ENCODE assay signal across 8 mouse cellular contexts in genomic region chr2:93643403-93643780, GRCm38 (mm10). TPM values are rescaled to one million over a fixed set of nuclear protein-coding genes. Genes with fewer than 3 reads are reported as not detected.
A peak's percentile ranks its signal among the peaks of the same experiment; 100 is the strongest.
DNase-seq lines count a peak whose midpoint lies in the region; ATAC-seq and TF ChIP-seq lines count a peak whose summit lies in the region.

No protein-coding gene starts in this region.

- no peaks in the 10 kb centered on the region for H3K36me3 ChIP-seq in kidney, embryonic 14.5 days (ENCODE audit: control insufficient read depth, insufficient read depth, low read length)
- no peaks in the 10 kb centered on the region for H3K36me3 ChIP-seq in forebrain, embryonic 10.5 days (replicated peaks)
- H3K36me3 ChIP-seq in intestine, embryonic 15.5 days: no peaks in the 10 kb centered on the region
- no peaks in the 10 kb centered on the region for H3K36me3 ChIP-seq in midbrain, postnatal 0 days (ENCODE audit: insufficient read depth, low read length)

- peaks cover 16% of the 10 kb centered on the region for H3K4me1 ChIP-seq in kidney, embryonic 14.5 days (ENCODE audit: control insufficient read depth, insufficient read depth, low read length)
- H3K4me1 ChIP-seq in forebrain, embryonic 10.5 days: peaks cover 81% of the 10 kb centered on the region
- H3K4me1 ChIP-seq in intestine, embryonic 15.5 days (replicated peaks): peaks cover 26% of the 10 kb centered on the region
- peaks cover 11% of the 10 kb centered on the region for H3K4me1 ChIP-seq in midbrain, postnatal 0 days (ENCODE audit: insufficient read depth, low read length)

- H3K4me3 ChIP-seq in kidney, embryonic 14.5 days (ENCODE audit: low read length): peak overlapping the region; percentile 42
- H3K4me3 ChIP-seq in forebrain, embryonic 10.5 days: peak overlapping the region; percentile 64
- peak overlapping the region; percentile 43 for H3K4me3 ChIP-seq in intestine, embryonic 15.5 days (replicated peaks)
- peak overlapping the region; percentile 30 for H3K4me3 ChIP-seq in midbrain, postnatal 0 days (ENCODE audit: low read depth, low read length)

- no peak for DNase-seq in kidney, postnatal 36 days
- peak; percentile 45 for DNase-seq in forebrain, embryonic 10.5 days (ENCODE audit: extremely low spot score, low spot score)
- no peak for DNase-seq in midbrain, postnatal 0 days (ENCODE audit: low spot score)
- DNase-seq in spleen, adult 12 weeks (ENCODE audit: low spot score): no peak
- DNase-seq in left cerebral cortex, adult 18-20 months (ENCODE audit: low spot score in 2 of 2): no peak
- no peak for DNase-seq in cerebellum, postnatal 25 days

- H3K9me3 ChIP-seq in kidney, embryonic 14.5 days (ENCODE audit: control insufficient read depth, low read length): no peaks in the 10 kb centered on the region
- H3K9me3 ChIP-seq in forebrain, embryonic 10.5 days: no peaks in the 10 kb centered on the region
- no peaks in the 10 kb centered on the region for H3K9me3 ChIP-seq in intestine, embryonic 15.5 days
- H3K9me3 ChIP-seq in midbrain, postnatal 0 days (ENCODE audit: low read length): no peaks in the 10 kb centered on the region

- H3K9ac ChIP-seq in kidney, embryonic 14.5 days (ENCODE audit: low read depth, low read length): no peak overlapping the region
- peak overlapping the region; percentile 37 for H3K9ac ChIP-seq in intestine, embryonic 15.5 days
- no peak overlapping the region for H3K9ac ChIP-seq in midbrain, postnatal 0 days (replicated peaks; ENCODE audit: low read length, poor library complexity, severe bottlenecking)

- 1% methylated on average over 28 of the region's 28 CpGs for WGBS in kidney, embryonic 14.5 days
- under 1% methylated on average over 28 of the region's 28 CpGs for WGBS in forebrain, embryonic 10.5 days
- 5% methylated on average over 28 of the region's 28 CpGs for WGBS in intestine, embryonic 15.5 days
- WGBS in midbrain, postnatal 0 days: 3% methylated on average over 28 of the region's 28 CpGs

- no peak for TF ChIP-seq CTCF in midbrain, postnatal 0 days (IDR thresholded peaks at IDR 0.05)

- peak overlapping the region; percentile 65 for H3K4me2 ChIP-seq in kidney, embryonic 14.5 days (replicated peaks; ENCODE audit: low read depth, low read length)
- H3K4me2 ChIP-seq in intestine, embryonic 15.5 days (replicated peaks): peak overlapping the region; percentile 92
- peak overlapping the region; percentile 45 for H3K4me2 ChIP-seq in midbrain, postnatal 0 days (ENCODE audit: low read depth, low read length, poor library complexity, severe bottlenecking)

- H3K27ac ChIP-seq in kidney, embryonic 14.5 days (ENCODE audit: low read depth, low read length): no peak overlapping the region
- peak overlapping the region; percentile 95 for H3K27ac ChIP-seq in forebrain, embryonic 10.5 days
- no peak overlapping the region for H3K27ac ChIP-seq in intestine, embryonic 15.5 days
- no peak overlapping the region for H3K27ac ChIP-seq in midbrain, postnatal 0 days (ENCODE audit: low read depth, low read length)

- H3K27me3 ChIP-seq in kidney, embryonic 14.5 days (ENCODE audit: control insufficient read depth, insufficient read depth, low read length): peaks cover 95% of the 10 kb centered on the region
- H3K27me3 ChIP-seq in forebrain, embryonic 10.5 days (ENCODE audit: poor library complexity, severe bottlenecking): peaks cover 100% of the 10 kb centered on the region
- peaks cover 88% of the 10 kb centered on the region for H3K27me3 ChIP-seq in intestine, embryonic 15.5 days (replicated peaks)
- H3K27me3 ChIP-seq in midbrain, postnatal 0 days (ENCODE audit: insufficient read depth, low read length): peaks cover 77% of the 10 kb centered on the region

- no peak for ATAC-seq in kidney, embryonic 14.5 days (ENCODE audit: low FRiP score, low TSS enrichment)
- no peak for ATAC-seq in intestine, embryonic 15.5 days
- ATAC-seq in midbrain, postnatal 0 days (ENCODE audit: low FRiP score): no peak

RNA-seq across cellular contexts. Expression of gene Alx4, which starts 1.2 kb away (rescaled TPM):
- 0.22 and 0.34 TPM in 2 replicates for polyA plus RNA-seq in kidney, embryonic 14.5 days (2014; fragmentation: Nextera tagmentation; extraction: Ambion mirVana)
- 20.1 and 20.4 TPM in 2 replicates for polyA plus RNA-seq in forebrain, embryonic 10.5 days (2016; fragmentation: Nextera tagmentation; extraction: Ambion mirVana)
- polyA plus RNA-seq in intestine, embryonic 15.5 days (2015; fragmentation: Nextera tagmentation; extraction: Ambion mirVana): 0.14 and 0.19 TPM in 2 replicates
- 3.4 and 3.5 TPM in 2 replicates for total RNA-seq in midbrain, postnatal 0 days (2014; rRNA removed)
- polyA plus RNA-seq in midbrain, postnatal 0 days (2015; fragmentation: Nextera tagmentation; extraction: Ambion mirVana): 0.48 TPM in 2 replicates
- total RNA-seq in left cerebral cortex, adult 18-20 months (2021): 1 to 10 TPM; 1.7 to 1.9 TPM

Comparison
In these comparisons a context has a peak if more than half of its experiments do, and no peak if none do; other contexts are left out.
1. RNA of gene Alx4, which starts 1.2 kb away (polyA plus RNA-seq): 20.1 to 20.4 TPM in forebrain, embryonic 10.5 days; 0.48 TPM in midbrain, postnatal 0 days, 0.22 to 0.34 TPM in kidney, embryonic 14.5 days and 0.14 to 0.19 TPM in intestine, embryonic 15.5 days; every median in the first group is over 10 times any median in the second.
2. Peak in every context shown above with its lines, with median percentiles within 50 percentile points of each other: H3K4me2 ChIP-seq and H3K4me3 ChIP-seq.